Mouse (Mus musculus): ENCODE results near the gene 4930415O20Rik. TPM values are rescaled to one million over a fixed set of nuclear protein-coding genes. Genes with fewer than 3 reads are reported as not detected.

4930415O20Rik gene
- polyA plus RNA-seq, 1 experiment from 2014 or later: 0.53 TPM

DNA sequence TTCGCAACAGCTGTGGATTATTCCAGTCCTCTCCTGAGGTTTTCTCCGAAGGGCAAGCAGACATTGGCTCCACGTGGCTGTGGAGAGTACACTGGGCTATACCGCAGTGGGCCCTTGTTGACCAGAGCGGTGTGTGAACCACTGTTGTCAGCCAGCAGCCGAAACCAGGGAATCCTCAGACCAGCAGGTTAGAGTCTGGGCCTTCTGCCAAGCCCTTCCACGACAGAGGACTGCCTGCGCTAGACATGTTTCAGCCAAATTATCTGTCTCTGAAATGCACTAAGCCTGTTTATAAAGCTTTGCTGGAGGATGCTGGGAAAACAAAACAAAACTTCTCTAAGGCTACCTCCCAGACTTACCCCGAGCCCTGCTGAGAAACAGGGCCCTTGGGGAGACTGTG is 43.7 kb downstream of the 4930415O20Rik start:
- no peak overlapping the region for H3K4me2 ChIP-seq (ENCODE audit: low read length)
- peak overlapping the region; percentile 68 to 69 for H3K27ac ChIP-seq (replicated peaks in 1 of 2; ENCODE audit: control insufficient read depth in 1 of 2, insufficient read depth in 1 of 2, low read depth in 2 of 2, low read length in 2 of 2)
- H3K27me3 ChIP-seq (ENCODE audit: control insufficient read depth, insufficient read depth, low read length): no peaks in the 10 kb centered on the region
- ATAC-seq (ENCODE audit: insufficient number of reproducible peaks, insufficient read depth, low FRiP score, low read depth): no peak
- H3K9ac ChIP-seq (ENCODE audit: low read length): peak overlapping the region; percentile 54
- peaks cover 25 to 42% of the 10 kb centered on the region in 2 experiments for H3K4me1 ChIP-seq (ENCODE audit: control insufficient read depth in 2 of 2, insufficient read depth in 2 of 2, low read length in 2 of 2)
- H3K36me3 ChIP-seq (ENCODE audit: control insufficient read depth, insufficient read depth, low read length): no peaks in the 10 kb centered on the region
- WGBS: 25% methylated on average over 9 of the region's 9 CpGs
- H3K9me3 ChIP-seq (ENCODE audit: control insufficient read depth, low read length): no peaks in the 10 kb centered on the region
- H3K4me3 ChIP-seq (ENCODE audit: control insufficient read depth in 1 of 2, insufficient read depth in 1 of 2, low read depth in 1 of 2, low read length in 2 of 2): no peak overlapping the region

DNA sequence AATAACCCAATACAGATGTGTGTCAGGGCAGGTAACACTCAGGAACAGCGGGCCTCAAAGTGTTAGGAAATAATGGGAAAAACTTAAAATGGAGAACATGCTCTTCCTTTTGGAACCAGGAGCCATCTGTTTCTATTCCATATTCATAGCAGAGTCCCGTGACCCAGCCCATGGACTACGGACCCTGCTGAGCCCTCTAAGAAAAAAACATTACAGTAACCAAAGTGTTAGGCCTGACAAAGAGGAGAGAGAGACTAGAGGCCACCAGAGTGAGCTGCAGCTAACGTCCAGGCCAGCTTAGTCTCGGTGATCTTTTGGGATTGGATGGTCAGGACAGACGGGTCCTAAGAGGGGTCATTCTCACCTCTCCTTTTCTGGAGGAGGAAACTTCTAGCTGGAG is 44.2 kb downstream of the 4930415O20Rik start:
- peaks cover 25 to 40% of the 10 kb centered on the region in 2 experiments for H3K4me1 ChIP-seq (ENCODE audit: control insufficient read depth in 2 of 2, insufficient read depth in 2 of 2, low read length in 2 of 2)
- ATAC-seq (ENCODE audit: insufficient number of reproducible peaks, insufficient read depth, low FRiP score, low read depth): no peak
- no peaks in the 10 kb centered on the region for H3K9me3 ChIP-seq (ENCODE audit: control insufficient read depth, low read length)
- peak overlapping the region; percentile 54 for H3K9ac ChIP-seq (ENCODE audit: low read length)
- no peaks in the 10 kb centered on the region for H3K27me3 ChIP-seq (ENCODE audit: control insufficient read depth, insufficient read depth, low read length)
- no peaks in the 10 kb centered on the region for H3K36me3 ChIP-seq (ENCODE audit: control insufficient read depth, insufficient read depth, low read length)
- WGBS: 49% methylated on average over 6 of the region's 6 CpGs
- no peak overlapping the region for H3K4me3 ChIP-seq (ENCODE audit: control insufficient read depth in 1 of 2, insufficient read depth in 1 of 2, low read depth in 1 of 2, low read length in 2 of 2)
- peak overlapping the region; percentile 68 to 69 for H3K27ac ChIP-seq (replicated peaks in 1 of 2; ENCODE audit: control insufficient read depth in 1 of 2, insufficient read depth in 1 of 2, low read depth in 2 of 2, low read length in 2 of 2)
- H3K4me2 ChIP-seq (ENCODE audit: low read length): no peak overlapping the region

DNA sequence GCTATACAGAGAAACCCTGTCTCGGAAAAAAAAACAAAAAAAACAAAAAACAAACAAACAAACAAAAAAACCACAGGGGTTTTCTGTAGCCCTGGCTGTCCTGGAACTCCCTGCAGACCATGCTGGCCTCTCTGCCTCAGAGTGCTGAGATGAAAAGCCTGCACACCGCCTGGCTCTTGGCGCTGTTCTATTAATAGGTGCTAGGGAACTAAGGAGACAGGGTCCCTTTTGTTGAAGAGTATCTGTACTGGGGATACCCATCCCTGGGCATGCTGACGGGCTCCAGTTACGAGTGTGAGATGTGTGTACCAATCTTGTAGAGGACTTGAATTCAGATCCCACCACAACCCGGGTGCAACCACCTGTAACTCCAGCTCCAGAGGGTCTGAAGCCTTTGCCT is 44.9 kb downstream of the 4930415O20Rik start:
- H3K4me2 ChIP-seq (ENCODE audit: low read length): no peak overlapping the region
- ATAC-seq (ENCODE audit: insufficient number of reproducible peaks, insufficient read depth, low FRiP score, low read depth): no peak

DNA sequence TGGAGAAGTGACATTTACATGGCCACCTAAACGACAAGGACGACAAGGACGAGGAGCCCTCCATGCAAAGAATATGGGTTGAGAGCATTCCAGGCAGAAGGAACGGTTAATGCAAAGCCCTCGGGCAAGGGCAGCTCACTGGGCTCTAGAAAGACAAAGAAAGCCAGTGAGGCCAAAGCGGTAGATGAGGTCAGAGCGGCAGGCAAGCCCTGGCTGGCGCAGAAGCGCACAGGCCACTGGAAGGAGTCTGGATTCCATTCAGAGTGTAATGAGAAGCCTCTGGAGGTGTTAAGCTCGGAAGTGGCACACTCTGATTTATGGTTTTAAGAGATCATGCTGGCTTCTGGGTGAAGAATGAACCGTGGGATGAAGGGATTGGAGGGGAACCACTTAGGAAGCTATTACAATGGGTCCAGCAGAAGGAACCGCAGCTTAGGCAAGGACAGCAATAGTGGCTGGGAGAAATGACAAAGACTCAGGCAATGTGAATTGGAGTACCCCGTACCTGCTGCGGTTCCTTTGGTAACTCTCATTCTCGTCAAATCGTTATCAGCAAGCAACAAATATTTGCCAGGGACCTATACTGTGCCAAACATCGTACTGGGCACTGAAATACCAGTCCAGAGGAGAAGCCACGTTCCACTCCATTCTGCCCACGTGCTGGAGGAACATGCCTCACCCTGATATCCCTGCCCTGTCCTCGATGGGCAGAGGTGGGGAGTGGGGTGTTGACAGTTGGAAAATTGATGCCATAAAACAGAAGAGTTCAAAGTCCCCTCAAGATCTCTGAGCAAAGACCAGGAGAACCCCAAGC is 45.8 kb downstream of the 4930415O20Rik start:
- Histone ChIP-seq H3K9ac (ENCODE audit: low read length) (peak overlapping the region; percentile 12), H3K9me3 (ENCODE audit: control insufficient read depth, low read length) (no peaks in the 10 kb centered on the region), H3K27me3 (ENCODE audit: control insufficient read depth, insufficient read depth, low read length) (no peaks in the 10 kb centered on the region), H3K36me3 (ENCODE audit: control insufficient read depth, insufficient read depth, low read length) (no peaks in the 10 kb centered on the region), H3K27ac (replicated peaks in 1 of 2; ENCODE audit: control insufficient read depth in 1 of 2, insufficient read depth in 1 of 2, low read depth in 2 of 2, low read length in 2 of 2) (peak overlapping the region; percentile 55 to 76), H3K4me2 (ENCODE audit: low read length) (peak overlapping the region; percentile 54), H3K4me1 (ENCODE audit: control insufficient read depth in 2 of 2, insufficient read depth in 2 of 2, low read length in 2 of 2) (peaks cover 23 to 36% of the 10 kb centered on the region in 2 experiments), H3K4me3 (ENCODE audit: control insufficient read depth in 1 of 2, insufficient read depth in 1 of 2, low read depth in 1 of 2, low read length in 2 of 2) (no peak overlapping the region)
- ATAC-seq (ENCODE audit: insufficient number of reproducible peaks, insufficient read depth, low FRiP score, low read depth): no peak
- 30% methylated on average over 20 of the region's 20 CpGs for WGBS

More for the DNA sequence above, 44.9 kb downstream of the 4930415O20Rik start:
- Histone ChIP-seq H3K9me3 (ENCODE audit: control insufficient read depth, low read length) (no peaks in the 10 kb centered on the region), H3K4me1 (ENCODE audit: control insufficient read depth in 2 of 2, insufficient read depth in 2 of 2, low read length in 2 of 2) (peaks cover 23 to 36% of the 10 kb centered on the region in 2 experiments), H3K27ac (replicated peaks in 1 of 2; ENCODE audit: control insufficient read depth in 1 of 2, insufficient read depth in 1 of 2, low read depth in 2 of 2, low read length in 2 of 2) (peak overlapping the region; percentile 55 to 76), H3K27me3 (ENCODE audit: control insufficient read depth, insufficient read depth, low read length) (no peaks in the 10 kb centered on the region), H3K9ac (ENCODE audit: low read length) (no peak overlapping the region; the same call in 1 of the 2 replicates), H3K4me3 (ENCODE audit: control insufficient read depth in 1 of 2, insufficient read depth in 1 of 2, low read depth in 1 of 2, low read length in 2 of 2) (no peak overlapping the region), H3K36me3 (ENCODE audit: control insufficient read depth, insufficient read depth, low read length) (no peaks in the 10 kb centered on the region)
- WGBS: 30% methylated on average over 6 of the region's 6 CpGs

DNA sequence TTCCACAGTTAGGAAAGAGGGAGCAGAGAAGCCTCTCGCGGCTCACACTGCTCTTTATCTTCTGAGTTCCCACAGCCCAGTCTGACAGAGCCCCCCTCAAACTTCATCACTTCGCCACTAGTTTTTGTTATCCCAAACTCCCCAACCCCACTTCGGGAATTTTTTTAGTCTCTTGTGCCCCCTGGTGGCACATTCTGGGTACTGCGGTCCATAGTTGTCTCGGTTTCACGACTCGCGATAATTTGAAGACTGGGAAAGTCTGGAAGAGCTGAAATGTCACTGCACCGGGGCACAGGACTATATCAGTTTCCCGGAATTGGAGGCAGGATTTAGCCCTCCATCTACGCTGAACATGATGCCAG is 46.4 kb downstream of the 4930415O20Rik start:
- H3K4me2 ChIP-seq (ENCODE audit: low read length): peak overlapping the region; percentile 54
- no peaks in the 10 kb centered on the region for H3K27me3 ChIP-seq (ENCODE audit: control insufficient read depth, insufficient read depth, low read length)
- H3K9ac ChIP-seq (ENCODE audit: low read length): peak overlapping the region; percentile 62
- no peaks in the 10 kb centered on the region for H3K9me3 ChIP-seq (ENCODE audit: control insufficient read depth, low read length)
- no peak overlapping the region; a peak in 1 of 4 replicates for H3K27ac ChIP-seq (replicated peaks in 1 of 2; ENCODE audit: control insufficient read depth in 1 of 2, insufficient read depth in 1 of 2, low read depth in 2 of 2, low read length in 2 of 2)
- under 1% methylated on average over 12 of the region's 12 CpGs for WGBS
- 0 out of 2 replicates have a peak, but pooled peaks have one; percentile 38 for ATAC-seq (ENCODE audit: insufficient number of reproducible peaks, insufficient read depth, low FRiP score, low read depth)
- H3K36me3 ChIP-seq (ENCODE audit: control insufficient read depth, insufficient read depth, low read length): no peaks in the 10 kb centered on the region
- H3K4me3 ChIP-seq (ENCODE audit: control insufficient read depth in 1 of 2, insufficient read depth in 1 of 2, low read depth in 1 of 2, low read length in 2 of 2): no peak overlapping the region
- H3K4me1 ChIP-seq (ENCODE audit: control insufficient read depth in 2 of 2, insufficient read depth in 2 of 2, low read length in 2 of 2): peaks cover 23 to 36% of the 10 kb centered on the region in 2 experiments

DNA sequence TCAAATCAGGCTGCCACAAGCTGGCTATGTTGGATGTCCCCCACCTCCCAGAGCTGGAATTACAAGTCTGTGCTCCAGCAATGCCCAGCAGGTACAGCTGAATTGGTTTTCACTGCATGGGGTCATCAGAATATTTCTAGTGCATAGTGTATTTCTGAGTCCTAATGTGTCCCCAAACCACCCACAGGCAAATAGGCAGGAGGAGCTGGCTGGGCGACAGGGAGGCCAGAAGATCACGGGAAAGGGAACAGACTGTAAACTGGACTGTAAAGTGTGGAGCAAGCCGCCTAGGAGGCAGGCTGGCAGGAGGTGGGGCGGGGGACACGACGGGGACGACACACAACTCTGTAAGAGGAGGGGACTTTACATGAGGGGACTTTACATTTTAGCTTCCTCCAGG is 51.4 kb downstream of the 4930415O20Rik start:
- H3K4me2 ChIP-seq (ENCODE audit: low read length): no peak overlapping the region
- no peak overlapping the region for H3K27ac ChIP-seq (replicated peaks in 1 of 2; ENCODE audit: control insufficient read depth in 1 of 2, insufficient read depth in 1 of 2, low read depth in 2 of 2, low read length in 2 of 2)
- no peak for ATAC-seq (ENCODE audit: insufficient number of reproducible peaks, insufficient read depth, low FRiP score, low read depth)
- WGBS: 14% methylated on average over 7 of the region's 7 CpGs
- 0 out of 2 replicates have a peak, but pooled peaks cover 3% of the 10 kb centered on the region for H3K9me3 ChIP-seq (ENCODE audit: control insufficient read depth, low read length)
- H3K36me3 ChIP-seq (ENCODE audit: control insufficient read depth, insufficient read depth, low read length): no peaks in the 10 kb centered on the region
- H3K4me1 ChIP-seq (ENCODE audit: control insufficient read depth in 2 of 2, insufficient read depth in 2 of 2, low read length in 2 of 2): peaks cover 5 to 17% of the 10 kb centered on the region in 2 experiments
- H3K27me3 ChIP-seq (ENCODE audit: control insufficient read depth, insufficient read depth, low read length): no peaks in the 10 kb centered on the region; the same call in 1 of the 2 replicates
- H3K9ac ChIP-seq (ENCODE audit: low read length): 0 out of 2 replicates have a peak overlapping the region, but pooled peaks have one; percentile 25
- H3K4me3 ChIP-seq (ENCODE audit: control insufficient read depth in 1 of 2, insufficient read depth in 1 of 2, low read depth in 1 of 2, low read length in 2 of 2): no peak overlapping the region

DNA sequence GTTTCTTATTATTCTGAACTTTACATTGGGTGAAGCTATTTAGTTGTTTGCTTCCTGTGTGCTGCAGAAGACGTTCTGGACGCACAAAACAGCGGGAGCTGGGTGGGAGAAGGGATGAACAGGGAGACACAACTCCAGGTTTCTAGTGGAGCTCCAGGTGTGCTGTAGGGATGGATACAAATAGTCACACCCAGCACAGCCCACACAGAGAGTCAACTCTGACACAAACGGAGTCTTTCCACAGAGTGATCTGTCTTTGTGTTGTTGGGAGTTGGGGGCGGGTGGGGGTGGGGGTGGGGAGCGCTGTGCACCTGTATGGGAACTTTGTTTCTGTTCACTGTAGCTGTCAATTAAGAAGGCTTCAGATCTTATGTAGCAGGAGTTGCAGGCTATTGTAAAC is 51.9 kb downstream of the 4930415O20Rik start:
- H3K4me3 ChIP-seq (ENCODE audit: control insufficient read depth in 1 of 2, insufficient read depth in 1 of 2, low read depth in 1 of 2, low read length in 2 of 2): no peak overlapping the region
- no peaks in the 10 kb centered on the region for H3K36me3 ChIP-seq (ENCODE audit: control insufficient read depth, insufficient read depth, low read length)
- H3K9me3 ChIP-seq (ENCODE audit: control insufficient read depth, low read length): 0 out of 2 replicates have a peak, but pooled peaks cover 3% of the 10 kb centered on the region
- H3K9ac ChIP-seq (ENCODE audit: low read length): no peak overlapping the region
- H3K4me1 ChIP-seq (ENCODE audit: control insufficient read depth in 2 of 2, insufficient read depth in 2 of 2, low read length in 2 of 2): peaks cover 5 to 15% of the 10 kb centered on the region in 2 experiments
- H3K27me3 ChIP-seq (ENCODE audit: control insufficient read depth, insufficient read depth, low read length): no peaks in the 10 kb centered on the region; the same call in 1 of the 2 replicates
- no peak overlapping the region for H3K27ac ChIP-seq (replicated peaks in 1 of 2; ENCODE audit: control insufficient read depth in 1 of 2, insufficient read depth in 1 of 2, low read depth in 2 of 2, low read length in 2 of 2)
- no peak for ATAC-seq (ENCODE audit: insufficient number of reproducible peaks, insufficient read depth, low FRiP score, low read depth)
- 29% methylated on average over 6 of the region's 6 CpGs for WGBS
- H3K4me2 ChIP-seq (ENCODE audit: low read length): no peak overlapping the region

All from heart, embryonic 14.5 days (tissue).